Mouse (Mus musculus) adrenal gland, adult 2 months (tissue): ENCODE measurements around the gene Utrn. TPM values are rescaled to one million over a fixed set of nuclear protein-coding genes. Genes with fewer than 3 reads are reported as not detected.
A peak's percentile ranks its signal among the peaks of the same experiment; 100 is the strongest.
"Not testable (repeated sequence)": the region's sequence is repeated elsewhere in the genome, so short reads cannot be mapped to it uniquely, and the experiment has no call there.

Experiments used
- DNase-seq: peaks from one replicate; pipeline ENCODE4 v3.0.0; 2021
- polyA plus RNA-seq: library from polyadenylated mRNA; depleted of rRNA; stranded (reverse); fragments of >200 nt; gene quantifications from 2 replicates; pipeline ENCODE4 v1.2.3, GENCODE M21; 2012
- total RNA-seq, 2 experiments: library from RNA; stranded (reverse); gene quantifications; 2 replicates each; pipeline ENCODE4 v1.2.3; 2021

Gene Utrn
- total and polyA plus RNA-seq, 3 experiments, result 25.4 to 81.8 (median 70.3) TPM

DNA sequence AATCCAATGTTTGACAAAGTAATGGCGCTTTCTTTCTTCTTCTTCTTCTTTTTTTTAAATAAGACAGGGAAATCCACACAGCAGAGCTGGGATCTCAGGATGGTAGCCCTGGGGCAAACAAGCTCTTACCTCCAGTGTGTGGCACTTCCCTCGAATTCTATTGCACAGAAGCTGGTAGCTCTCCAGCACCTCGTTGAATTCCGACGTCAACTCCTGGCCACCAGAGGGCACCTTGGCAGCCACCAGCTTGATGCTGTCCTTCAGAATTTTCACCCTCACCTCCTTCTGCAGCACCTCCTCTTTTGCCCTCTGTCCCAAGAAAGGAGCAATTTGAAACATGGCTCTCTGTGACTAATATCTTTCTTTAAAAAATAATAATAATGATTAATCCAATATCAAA, 178.6 kb downstream of the Utrn start:
- DNase-seq, result peak; percentile 81

DNA sequence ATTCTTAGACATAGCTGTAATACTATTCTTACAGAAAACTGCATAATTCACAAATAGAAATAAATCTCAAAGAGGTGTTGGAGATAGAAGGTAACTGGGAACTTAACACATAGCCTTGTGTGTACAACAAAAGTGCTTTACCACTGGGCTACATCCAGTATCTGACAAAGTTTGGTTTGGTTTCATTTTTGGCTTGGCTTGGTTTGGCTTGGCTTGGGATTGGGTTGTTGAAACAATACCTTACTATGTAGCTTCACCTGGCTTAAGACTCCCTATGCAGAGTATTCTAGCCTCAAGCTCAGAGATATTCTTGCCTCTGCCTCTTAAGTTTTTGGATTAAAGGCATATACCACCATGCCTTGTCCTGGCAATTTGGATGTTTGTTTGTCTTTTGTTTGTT, 183.5 kb downstream of the Utrn start:
- DNase-seq, result no peak

DNA sequence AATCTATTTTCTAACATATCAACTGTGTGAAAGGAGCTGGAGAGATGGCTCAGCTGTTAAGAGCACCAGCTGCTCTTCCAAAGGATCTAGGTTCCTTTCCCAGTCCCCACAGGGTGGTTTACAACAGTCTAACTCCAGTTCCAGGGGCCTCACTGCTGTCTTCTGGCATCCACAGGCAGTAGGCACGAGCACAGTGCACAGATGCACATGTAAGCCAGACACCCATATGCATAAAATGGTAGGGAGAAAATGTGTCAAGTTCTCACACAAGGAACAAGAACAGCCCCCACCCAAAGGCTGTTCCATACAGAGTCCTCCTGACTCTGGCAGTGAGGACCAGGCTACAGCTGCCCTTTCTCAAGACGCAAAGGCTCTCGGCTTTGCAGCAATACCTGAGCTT, 185.1 kb downstream of the Utrn start:
- no peak for DNase-seq

DNA sequence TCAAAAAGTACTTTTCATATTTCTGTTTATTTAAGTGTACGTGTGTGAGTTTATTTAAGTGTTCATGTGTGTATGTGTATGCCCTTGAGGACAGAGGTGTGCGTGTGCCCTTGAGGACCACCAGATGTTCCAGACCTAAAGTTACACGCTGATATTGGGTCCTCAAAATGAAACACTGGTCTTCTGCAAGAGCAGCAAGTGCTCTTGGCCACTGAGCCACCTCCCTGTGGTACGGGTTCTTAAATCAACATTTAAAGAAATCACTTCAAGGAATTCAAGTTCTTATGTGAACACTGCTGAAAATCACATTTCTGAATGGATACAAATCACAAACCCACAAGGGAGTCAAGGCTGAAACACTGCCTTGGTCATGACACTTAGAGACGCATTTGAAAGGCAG, 195.9 kb downstream of the Utrn start:
- no peak for DNase-seq

DNA sequence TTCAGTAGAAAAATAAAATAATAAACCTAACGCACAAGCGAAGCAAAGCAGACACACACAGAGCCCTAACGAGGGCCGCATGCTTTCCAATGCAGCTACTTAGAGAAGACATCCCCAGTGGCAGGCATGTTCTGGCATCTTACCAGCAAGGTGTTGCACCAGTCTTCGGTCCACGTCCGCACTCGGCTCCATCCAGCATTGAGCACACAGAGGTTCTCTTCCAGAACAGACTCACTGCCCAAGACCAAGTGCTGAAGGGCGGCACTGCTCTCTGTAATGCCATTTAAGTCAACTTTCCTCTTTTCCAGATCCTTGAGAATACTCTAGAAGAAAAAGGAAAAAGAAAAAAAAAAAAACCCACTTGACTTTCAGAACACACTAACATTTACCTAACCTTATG, 197.6 kb downstream of the Utrn start:
- no peak for DNase-seq

DNA sequence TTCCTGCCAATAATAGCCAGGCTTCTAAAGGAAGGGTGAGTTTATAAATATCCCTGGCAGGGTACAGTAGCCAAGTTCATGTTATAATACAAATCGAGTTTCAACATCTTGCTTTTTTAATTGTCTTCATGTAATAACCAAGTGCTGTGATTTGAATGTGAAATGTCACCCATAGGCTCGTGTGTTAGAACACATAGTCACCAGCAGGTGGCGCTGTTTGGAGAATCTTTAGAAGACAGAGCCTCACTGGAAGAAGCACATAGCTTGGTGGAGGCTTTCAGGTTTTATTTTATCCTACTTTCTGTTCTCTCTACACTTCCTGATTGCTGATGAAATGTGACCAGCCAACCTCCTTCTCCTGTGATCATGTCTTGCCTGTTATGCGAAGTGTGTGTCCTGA, 207.1 kb downstream of the Utrn start:
- no peak for DNase-seq

DNA sequence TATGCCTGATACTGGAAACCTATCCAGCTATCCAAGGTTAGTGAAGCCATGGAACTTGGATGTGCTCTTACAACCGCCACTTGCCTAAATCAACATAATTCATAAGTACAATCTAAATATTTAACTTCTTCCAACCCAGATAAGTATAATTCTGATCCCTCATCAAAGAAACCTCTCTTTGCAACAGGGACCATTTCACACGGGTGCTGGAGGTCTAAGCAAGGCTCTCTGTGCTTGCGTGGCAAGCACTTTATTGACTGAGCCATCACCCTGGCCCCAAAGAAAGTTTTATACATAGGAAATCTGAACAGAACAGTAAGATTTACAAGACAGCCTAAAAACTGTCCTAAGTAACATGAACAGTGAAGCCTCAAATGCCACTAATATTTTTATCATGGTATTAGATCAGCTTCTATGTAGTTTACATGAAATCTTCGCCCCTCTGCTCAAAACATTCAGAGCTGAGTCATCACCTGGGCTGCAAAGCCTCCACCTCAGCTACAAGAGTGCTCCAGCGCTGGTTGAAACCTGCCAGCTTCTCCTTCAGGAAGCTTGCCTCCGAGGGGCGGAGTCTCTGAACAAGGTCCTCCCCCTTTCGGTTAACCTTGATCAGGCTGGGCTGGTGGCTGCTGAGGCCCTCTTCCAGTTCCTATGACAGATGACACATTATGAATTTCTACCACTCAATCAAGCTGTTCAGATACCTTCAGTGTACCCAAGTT, 211.0 kb downstream of the Utrn start:
- no peak for DNase-seq

DNA sequence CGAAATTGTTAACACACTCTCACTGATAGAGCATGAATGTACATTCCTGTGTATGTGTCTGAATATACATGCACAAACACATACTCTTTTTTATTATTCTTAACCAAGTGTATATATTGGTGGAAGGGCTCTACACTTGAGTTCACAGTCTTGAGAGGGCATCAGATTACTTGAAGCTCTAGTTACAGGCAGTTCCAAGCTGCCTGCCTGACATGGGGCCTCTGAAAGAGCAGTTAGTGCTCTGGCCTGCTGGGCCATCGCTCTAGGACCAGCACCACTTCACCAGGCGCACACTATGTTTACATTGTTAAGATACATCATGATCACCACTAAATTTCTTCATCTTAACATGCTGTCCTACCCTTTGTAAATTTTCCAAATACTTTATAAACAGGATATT, 216.2 kb downstream of the Utrn start:
- no peak for DNase-seq

DNA sequence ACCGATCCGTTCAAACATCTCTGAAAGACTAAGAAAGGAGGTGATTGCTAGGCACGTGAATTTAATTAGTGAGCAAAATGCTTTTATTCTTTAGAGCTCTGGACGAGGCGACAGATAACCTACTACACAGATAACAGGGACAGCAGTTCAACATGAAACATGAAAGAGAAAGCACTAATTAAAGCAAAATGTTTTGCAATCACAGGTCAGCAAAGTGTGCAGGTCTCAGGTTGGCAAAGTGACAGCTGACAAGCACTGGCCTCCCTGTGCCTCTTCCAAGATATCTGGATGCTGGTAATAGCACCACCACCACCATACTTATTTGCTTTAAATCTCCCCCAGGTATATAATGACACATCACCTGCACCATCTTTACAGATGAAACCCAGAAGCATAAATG, 223.0 kb downstream of the Utrn start:
- no peak for DNase-seq

DNA sequence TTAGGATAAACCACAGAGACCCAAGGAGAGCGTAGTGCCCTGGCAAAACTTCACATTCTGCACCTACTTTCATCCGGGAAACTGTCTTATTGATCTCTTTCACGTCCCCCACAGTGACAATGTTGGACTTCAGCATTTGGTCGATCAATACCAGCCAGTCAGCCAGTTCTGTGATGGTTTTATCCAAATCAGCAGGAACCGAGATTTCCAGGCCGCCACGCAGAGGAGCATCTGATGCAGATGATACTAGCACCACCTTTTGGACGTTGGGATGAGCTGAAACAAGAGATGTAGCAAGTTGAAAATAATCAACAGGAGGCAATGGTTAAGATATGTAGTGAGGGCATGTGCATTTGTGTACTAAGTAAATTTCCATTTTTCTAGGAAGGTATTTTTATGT, 225.8 kb downstream of the Utrn start:
- no peak for DNase-seq

DNA sequence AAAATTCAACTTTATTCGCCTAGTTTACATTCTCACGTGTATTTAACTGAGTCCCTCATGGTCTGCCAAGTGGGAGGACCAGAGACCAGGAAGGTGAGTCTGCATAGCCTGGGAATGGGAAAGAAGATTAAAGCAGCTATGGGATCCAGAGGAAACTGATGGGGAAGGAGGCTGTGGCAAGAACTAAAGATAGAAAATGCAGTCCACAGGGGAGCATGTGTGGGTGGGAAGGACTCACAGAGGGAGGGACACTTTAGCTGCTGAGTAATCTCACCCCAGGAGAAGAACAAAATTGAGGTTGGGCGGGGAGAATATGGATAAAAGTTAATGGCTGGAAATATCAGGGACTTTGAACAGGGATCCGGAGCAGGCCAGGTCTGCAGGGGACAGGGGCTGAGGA, 229.5 kb downstream of the Utrn start:
- no peak for DNase-seq

DNA sequence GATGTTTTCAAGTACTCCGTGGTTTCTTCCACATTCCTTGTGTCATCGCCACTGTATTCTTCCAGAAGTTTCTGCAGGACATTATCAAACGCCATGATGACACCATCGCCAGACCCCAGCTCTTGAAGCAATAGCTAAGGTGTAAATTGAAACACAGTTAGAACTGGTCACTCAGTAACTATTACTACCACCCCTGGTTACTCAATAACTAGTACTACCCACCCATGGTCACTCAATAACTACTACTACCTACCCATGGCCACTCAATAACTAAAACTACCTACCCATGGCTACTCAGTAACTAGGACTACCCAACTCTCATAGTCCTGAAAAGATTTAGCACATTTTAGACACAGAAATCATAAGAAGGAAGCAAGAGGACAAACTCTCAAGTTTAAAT, 235.2 kb downstream of the Utrn start:
- no peak for DNase-seq

DNA sequence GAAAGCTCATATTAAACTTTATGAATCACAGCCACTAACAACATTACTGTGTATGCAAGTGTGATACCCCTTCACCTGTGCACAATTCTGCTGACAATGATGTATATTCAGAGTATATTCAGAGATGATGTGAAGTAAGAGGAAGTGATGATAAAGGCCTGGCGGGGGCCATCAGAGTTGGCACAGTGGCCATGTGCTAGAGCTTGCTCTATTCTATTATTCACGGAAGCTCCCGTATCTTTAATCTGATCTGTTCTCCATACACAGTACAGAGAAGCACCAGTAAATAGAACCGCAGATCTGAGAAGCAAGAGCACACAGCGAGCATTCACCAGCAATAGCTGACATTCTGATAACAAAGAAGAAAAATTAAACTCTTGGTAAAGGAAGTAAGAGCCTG, 238.2 kb downstream of the Utrn start:
- no peak for DNase-seq

DNA sequence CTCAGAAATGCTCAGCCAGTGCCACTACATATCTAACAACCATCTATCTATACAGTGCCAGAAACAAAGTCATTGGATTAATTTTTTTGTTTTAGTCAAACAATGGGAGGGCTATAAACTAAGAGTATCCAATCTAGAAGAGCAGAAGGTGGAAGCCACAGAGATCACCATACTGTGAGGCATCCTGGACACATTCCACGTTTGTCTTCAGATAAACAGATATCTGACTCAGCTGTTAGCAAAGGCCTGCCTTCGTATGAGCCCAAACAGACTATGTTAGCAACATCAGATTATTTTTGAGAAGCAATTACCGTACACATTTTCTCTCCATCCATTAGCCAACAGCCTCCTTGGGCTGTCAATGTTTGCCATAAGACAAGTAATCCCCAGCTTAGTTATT, 250.8 kb downstream of the Utrn start:
- DNase-seq, result no peak

DNA sequence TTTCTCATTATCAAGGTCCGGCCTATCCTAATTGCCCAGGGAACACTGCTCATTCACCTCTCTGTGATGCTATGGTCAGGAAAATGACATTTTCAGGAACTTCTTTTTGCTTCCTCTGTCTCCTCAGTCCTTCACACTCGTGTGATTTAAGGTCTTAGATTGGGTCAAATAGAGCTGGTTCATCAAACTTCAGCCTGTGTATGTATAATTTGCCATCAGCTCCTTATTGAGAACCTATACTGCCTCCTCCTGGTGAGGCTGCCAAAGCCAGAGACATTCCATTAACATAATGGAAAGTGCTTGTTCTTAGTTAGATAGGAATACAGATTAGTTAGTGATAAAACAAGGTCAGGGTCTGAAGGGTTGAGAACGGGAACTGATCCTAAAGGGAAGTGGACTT, 253.4 kb downstream of the Utrn start:
- no peak for DNase-seq

DNA sequence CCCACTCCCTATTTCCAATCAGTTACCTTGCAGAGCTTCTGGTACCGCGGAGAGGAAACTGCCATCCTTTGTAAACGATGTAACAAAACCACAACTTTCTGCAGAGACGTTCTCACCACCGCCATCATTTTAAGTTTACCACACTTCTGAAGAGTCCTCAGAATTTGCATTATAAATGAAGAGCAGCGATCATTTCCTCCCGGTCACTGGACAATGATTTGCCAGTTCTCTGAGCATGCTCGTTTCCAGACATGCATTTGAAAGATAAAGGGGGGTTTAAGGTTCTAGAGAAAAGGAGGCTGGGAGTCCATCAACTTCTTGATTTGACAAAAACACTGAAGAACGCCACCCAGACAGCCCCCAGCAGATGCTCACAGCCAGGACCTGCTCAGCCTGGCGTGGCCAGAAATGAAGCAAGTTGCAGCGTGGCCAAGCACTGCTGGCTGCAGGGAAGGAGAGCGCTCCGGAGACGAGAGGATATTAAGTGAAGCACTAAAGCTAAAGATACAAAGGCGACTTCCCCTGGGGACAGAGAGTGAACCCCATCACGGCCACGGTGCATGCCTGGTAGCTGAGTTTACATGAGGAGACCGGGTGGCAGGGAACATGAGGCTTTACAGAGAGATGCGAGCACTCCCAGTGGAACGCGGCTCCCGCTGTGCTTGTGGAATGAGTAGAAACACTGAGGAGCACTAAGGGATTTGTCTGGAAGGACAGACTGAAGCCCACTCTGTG, 254.5 kb downstream of the Utrn start:
- DNase-seq, result no peak

DNA sequence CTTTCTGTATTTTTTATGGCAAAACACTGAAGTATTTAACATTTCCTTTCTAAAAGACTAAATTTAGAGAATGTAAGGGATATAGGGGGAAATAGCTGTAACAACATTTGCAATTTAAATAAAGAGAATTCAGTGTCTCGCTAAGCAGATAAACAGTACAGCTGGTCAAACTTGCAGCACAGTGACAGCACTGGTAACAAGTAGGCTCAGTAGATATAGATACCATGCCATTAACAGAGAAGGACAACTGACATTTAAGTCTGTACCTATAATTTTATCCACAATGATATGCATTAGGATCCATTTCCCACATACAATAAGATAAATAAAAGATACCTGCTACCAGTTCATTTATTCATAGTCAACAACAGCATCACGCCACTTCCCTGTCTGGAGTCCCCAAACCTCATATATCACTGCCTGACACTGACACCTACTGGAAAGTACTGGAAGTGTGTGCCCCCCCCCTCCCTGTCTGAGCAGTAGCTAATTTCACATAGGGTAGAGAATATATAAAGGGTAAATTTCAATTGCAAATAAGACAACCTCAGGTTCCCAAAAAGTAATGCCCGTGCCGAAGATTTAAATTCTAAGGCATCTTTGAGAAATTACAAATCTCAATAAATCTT, 256.8 kb downstream of the Utrn start:
- peak; percentile 26 for DNase-seq

DNA sequence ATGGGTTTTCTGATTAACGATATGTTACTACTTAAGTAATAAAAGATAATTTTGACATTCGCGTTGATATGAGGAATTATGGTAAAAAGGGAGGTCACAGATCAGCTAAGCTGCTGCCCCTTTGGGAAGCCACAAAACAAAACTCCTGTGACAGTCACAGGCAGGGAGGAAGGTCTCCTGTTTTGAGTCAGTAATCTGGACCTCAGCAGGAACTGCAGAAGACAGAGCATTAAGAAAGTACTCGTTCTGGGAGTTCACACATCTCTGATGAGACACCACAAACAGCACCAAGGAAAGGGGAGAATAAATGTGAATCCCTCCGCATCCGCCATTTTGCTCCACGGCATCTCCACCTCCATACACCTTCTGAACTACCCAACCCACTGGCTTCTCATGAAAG, 259.3 kb downstream of the Utrn start:
- DNase-seq, result no peak

DNA sequence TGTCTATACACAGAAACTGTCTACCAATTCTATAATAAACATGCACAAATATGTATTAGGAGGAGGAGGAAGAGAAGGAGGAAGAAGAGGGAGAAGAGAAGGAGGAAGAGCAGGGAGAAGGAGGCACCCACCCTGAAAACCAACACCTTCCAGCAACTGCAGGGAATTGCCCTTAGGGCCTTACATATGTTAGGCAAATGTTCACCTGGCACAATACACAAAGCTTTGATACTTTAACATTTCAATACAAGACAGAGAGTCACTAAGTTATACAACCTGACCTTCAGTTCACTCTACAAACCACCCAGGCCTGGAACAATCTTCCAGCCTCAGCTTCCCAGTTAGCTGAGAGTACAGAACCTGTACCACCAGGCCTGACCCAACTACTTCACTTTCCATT, 260.5 kb downstream of the Utrn start:
- no peak for DNase-seq

DNA sequence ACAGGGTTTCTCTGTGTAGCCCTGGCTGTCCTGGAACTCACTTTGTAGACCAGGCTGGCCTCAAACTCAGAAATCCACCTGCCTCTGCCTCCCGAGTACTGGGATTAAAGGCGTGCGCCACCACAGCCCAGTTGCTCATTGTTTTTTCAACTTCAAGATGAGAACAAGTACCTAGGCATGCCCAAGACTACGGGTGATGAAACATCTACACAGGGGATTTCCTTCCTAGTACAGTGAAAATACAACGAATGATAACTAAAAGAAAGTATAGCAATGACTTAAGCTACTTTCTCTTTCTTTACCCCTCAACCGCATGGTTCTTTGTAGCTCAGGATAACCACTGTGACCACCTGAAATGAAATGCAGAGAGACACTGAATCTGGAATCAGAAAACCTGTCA, 262.0 kb downstream of the Utrn start:
- DNase-seq, result not testable (repeated sequence)

DNA sequence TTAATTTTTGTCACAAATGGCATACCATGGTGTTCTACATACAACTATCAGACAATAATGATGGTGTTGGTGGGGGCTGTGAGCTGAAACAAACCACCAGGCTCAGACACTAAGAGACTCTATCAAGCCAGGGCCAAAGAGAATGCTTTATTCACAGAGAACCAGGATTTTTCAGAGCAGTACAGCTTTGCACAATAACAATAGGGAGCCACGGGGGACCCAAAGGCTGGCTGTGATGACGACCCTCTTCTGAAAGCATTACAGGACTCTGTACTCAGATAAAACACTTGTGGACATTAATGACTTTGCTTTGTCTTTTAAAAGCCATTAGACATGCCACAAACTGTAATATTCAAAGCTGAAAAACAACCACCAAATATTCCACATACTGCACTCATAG, 273.8 kb downstream of the Utrn start:
- no peak for DNase-seq

DNA sequence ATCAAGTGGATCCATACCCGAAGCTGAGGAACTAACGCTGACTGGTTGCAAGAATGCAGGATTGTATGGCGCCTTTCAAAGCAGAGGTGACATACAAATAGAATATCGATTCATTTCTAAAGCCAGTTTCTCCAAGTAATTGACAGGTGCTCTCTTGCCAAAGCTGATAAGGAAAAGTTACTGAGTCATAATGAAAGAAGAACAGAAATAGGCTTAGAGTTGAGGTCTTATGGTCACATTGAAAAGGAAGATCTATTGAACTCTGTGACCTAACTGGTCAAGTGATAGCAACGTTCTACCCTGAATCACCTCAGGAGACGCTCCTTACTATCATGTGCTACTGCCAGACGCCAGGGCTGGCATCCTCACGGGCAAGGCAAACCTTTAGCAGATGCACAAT, 274.2 kb downstream of the Utrn start:
- no peak for DNase-seq

DNA sequence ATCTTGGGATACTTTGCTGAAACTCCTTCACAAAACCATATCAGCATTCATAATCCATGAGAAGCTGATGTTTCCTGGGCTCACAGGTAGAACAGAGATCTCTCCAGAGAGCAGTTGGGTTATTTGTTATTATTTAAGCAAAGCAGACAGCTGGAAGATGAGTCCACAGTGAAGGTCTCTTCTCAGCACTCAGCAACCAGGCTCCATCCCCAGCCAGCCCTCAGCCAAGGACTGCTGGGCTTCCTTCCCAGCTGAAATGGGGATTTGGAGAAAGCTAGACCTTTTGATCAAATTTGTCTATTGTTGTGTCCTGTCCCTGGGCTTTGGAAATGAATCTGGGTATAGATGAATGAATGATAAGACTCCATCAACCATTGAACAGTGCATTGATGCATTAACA, 276.1 kb downstream of the Utrn start:
- no peak for DNase-seq

DNA sequence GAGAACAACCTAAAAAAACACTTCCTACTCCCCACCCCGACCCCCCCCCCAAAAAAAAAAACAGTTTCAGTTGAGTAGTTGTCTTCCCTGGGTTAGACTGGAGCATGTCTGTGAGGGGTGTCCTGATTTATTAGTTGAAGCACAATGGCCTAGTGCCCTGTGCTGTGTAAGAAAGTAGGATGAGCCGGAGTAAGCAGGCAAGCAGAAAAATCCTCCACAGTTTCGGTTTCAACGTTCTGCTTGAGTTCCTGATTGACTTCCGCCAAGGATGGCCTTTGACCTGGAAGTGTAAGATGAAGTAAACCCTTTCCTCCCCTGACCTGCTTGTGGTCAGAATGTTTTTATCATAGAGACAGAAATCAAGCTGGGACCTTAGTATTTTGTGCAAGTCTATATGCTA, 277.2 kb downstream of the Utrn start:
- DNase-seq, result no peak
